Mouse (Mus musculus) stomach, embryonic 15.5 days (tissue): ENCODE measurements around the gene Mrpl33. TPM values are rescaled to one million over a fixed set of nuclear protein-coding genes. Genes with fewer than 3 reads are reported as not detected.

Experiments
- ATAC-seq: fragments of 200-750 bp; cut with Nextera tagmentation; 2 replicates; pipeline ENCODE4 v1.8.0; 2017; ENCODE audit warnings: low read depth, moderate number of reproducible peaks, moderate TSS enrichment; ENCODE audit not compliant: insufficient read depth, low FRiP score
- H3K27ac ChIP-seq: fragments of 300-500 bp; sonication (generic); 2 replicates; pipeline ENCODE4 v1.5.1; 2015; ENCODE audit warnings: mild to moderate bottlenecking, inconsistent platforms
- H3K27me3 ChIP-seq: fragments of 300-500 bp; sonication (generic); replicated peaks from 2 replicates; pipeline ENCODE4 v1.6.1; 2015; ENCODE audit warnings: inconsistent platforms
- H3K36me3 ChIP-seq: fragments of 300-500 bp; sonication (generic); 2 replicates; pipeline ENCODE4 v1.6.1; 2015; ENCODE audit warnings: inconsistent platforms
- H3K4me1 ChIP-seq: fragments of 300-500 bp; sonication (generic); 2 replicates; pipeline ENCODE4 v1.6.1; 2015; ENCODE audit warnings: inconsistent platforms
- H3K4me2 ChIP-seq: fragments of 300-500 bp; sonication (generic); 2 replicates; pipeline ENCODE4 v1.6.1; 2015; ENCODE audit warnings: mild to moderate bottlenecking, inconsistent platforms
- H3K4me3 ChIP-seq: fragments of 300-500 bp; sonication (generic); replicated peaks from 2 replicates; pipeline ENCODE4 v1.5.1; 2015; ENCODE audit warnings: inconsistent platforms
- H3K9ac ChIP-seq: fragments of 300-500 bp; sonication (generic); 2 replicates; pipeline ENCODE4 v1.6.1; 2015; ENCODE audit warnings: inconsistent platforms
- H3K9me3 ChIP-seq: fragments of 300-500 bp; sonication (generic); 2 replicates; pipeline ENCODE4 v1.6.1; 2016; ENCODE audit warnings: inconsistent platforms
- WGBS: fragments of 180-500 bp; shearing (Covaris S2); methylation state at CpG from one replicate; pipeline ENCODE4 v1.1.7; 2015; 5-methylcytosine and 5-hydroxymethylcytosine counted together
- microRNA-seq: library from miRNA; unstranded; fragments of <30 nt; microRNA quantifications from one replicate; pipeline ENCODE4, GENCODE M21; 2016
- polyA plus RNA-seq: library from polyadenylated mRNA; unstranded; fragments of >200 nt; fragmentation: Nextera tagmentation; extraction: Ambion mirVana; gene quantifications from 2 replicates; pipeline ENCODE4 v1.2.1, GENCODE M21; 2015

Mrpl33 gene
- polyA plus RNA-seq, 1 experiment from 2014 or later = 347 TPM

DNA sequence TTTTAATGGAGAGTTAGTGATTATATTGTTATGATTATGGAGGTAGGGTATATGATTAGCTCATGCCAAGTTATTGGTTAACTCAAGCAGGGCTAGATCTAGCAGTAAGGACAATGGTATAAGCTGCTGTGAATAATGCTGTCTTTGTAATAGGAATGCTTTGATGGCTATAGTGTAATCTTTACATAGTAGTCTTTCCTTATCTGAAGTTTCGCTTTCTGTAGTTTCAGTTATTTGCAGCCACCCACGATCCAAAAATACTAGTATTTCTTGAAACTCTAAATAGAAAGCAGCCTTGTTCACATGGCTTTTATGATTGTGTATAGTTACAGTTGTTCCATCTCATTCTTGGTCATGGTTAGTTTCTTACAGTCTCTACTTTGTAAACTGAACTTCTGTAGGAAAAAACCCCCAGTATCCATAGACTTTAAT lies 116.6 kb downstream of the Mrpl33 start:
- Histone ChIP-seq H3K36me3 (no peaks in the 10 kb centered on the region), H3K9me3 (no peaks in the 10 kb centered on the region), H3K27me3 (no peaks in the 10 kb centered on the region), H3K9ac (no peak overlapping the region), H3K4me3 (no peak overlapping the region), H3K4me1 (peaks cover 2% of the 10 kb centered on the region; the same call in 1 of the 2 replicates), H3K27ac (peak overlapping the region; percentile 97), H3K4me2 (no peak overlapping the region)
- ATAC-seq = peak; percentile 92
- 66% methylated on average over 2 of the region's 2 CpGs for WGBS

- no peaks in the 10 kb centered on the region for H3K36me3 ChIP-seq
- peak; percentile 37; the same call in 1 of the 2 replicates for ATAC-seq
- H3K9ac ChIP-seq = no peak overlapping the region
- 50% methylated on average over 5 of the region's 5 CpGs for WGBS
- H3K4me3 ChIP-seq = no peak overlapping the region
- no peak overlapping the region for H3K4me2 ChIP-seq
- H3K4me1 ChIP-seq = peaks cover 2% of the 10 kb centered on the region; the same call in 1 of the 2 replicates
- no peaks in the 10 kb centered on the region for H3K27me3 ChIP-seq
- peak overlapping the region; percentile 97 for H3K27ac ChIP-seq
- H3K9me3 ChIP-seq = no peaks in the 10 kb centered on the region
These were observed 117.1 kb downstream of the Mrpl33 start for GRCm38 (mm10) chr5:31713841-31714264.

Small RNA genes within 50 kb of the gene (microRNA-seq; reads per million reads assigned to microRNA genes)
- gene Mir3473e = not detected

Other genes starting within 250 kb of the Mrpl33 start
- gene Zfp512, start 144.5 kb upstream of the Mrpl33 start, polyA plus RNA-seq = 44.5 and 45.0 TPM in 2 replicates
- gene 4930548H24Rik, start 111.2 kb upstream of the Mrpl33 start, polyA plus RNA-seq = 0.10 TPM in 1 of 2 replicates, not detected in the other
- gene Gpn1, start 102.2 kb upstream of the Mrpl33 start, polyA plus RNA-seq = 46.4 and 48.2 TPM in 2 replicates
- 26.2 and 29.6 TPM in 2 replicates for gene Slc4a1ap, start 69.9 kb upstream of the Mrpl33 start, polyA plus RNA-seq
- gene Supt7l, start 69.1 kb upstream of the Mrpl33 start, polyA plus RNA-seq = 19.7 and 20.1 TPM in 2 replicates
- gene Rbks, start 100.7 kb downstream of the Mrpl33 start, polyA plus RNA-seq = 8.0 TPM in 2 replicates
- gene Babam2, start 100.7 kb downstream of the Mrpl33 start, polyA plus RNA-seq = 58.2 and 66.8 TPM in 2 replicates